Mouse (Mus musculus): ENCODE results near the gene Gm13889.

Gene Gm13889

DNA sequence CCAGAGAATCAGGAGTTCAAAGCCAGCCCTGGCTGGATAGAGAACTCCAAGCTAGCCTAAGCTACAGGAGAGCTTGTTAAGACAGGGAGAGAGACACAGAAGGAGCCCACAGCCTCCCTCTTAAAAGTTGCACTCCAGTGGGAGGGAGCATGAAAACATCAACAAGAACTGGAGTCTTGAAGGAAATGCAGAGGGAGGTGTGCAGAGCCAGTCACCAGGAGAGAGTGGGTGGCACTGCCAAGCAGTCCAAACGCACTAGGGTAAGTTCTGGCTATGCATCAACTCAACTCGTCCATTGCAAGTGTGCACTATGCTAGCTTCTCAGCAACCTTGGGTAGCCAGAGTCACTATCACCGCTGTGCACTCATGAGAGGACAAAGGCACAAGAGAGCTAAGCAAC lies 1.2 kb upstream of the Gm13889 start:
- in situ Hi-C loops (cut with MboI, MseI) = no loop called here

DNA sequence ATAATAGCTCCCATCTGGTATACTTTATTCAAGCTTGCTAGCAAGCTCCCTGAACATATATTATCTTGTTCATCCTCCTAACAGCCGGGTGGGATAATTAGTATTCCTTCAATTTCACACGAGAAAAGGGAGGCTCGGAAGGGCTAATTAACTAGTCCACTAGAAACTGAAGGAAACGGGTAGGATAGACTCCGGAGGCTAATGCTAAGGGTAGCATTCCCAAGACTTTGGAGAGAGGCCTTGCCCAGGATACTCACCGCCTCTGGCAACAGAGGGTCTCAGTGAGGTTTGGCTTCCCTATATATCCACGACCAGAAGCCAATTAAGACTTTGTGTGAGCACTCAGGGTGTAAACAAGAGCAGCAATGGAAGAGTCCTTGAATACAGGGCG lies 779 bp upstream of the Gm13889 start:
- in situ Hi-C loops (cut with MboI, MseI) = no loop called here

DNA sequence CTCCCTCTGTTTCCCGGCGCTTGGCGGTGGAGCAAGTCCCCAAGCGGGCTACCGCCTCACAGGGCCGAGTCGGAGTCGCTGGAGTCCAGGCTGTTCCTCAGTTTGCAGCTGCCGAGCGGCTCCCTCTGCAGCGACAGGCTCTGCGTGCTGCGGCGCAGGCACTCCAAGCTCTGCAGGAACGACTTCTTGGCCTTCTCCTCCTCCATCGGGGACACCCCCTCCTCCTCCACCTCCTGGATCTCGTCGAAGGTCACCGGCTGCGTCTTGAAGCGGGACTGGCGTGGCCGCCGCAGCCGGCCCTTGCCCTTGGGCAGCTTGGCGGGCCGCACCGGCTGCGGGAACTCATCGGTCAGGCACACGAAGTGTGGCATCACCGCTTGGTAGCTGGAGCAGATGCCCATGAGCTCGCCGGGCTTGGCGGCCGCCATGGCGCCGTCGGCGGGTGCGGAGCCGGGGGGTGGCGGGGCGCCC lies 635 bp downstream of the Gm13889 start:
- in situ Hi-C loops (cut with MboI, MseI) = no loop called here

DNA sequence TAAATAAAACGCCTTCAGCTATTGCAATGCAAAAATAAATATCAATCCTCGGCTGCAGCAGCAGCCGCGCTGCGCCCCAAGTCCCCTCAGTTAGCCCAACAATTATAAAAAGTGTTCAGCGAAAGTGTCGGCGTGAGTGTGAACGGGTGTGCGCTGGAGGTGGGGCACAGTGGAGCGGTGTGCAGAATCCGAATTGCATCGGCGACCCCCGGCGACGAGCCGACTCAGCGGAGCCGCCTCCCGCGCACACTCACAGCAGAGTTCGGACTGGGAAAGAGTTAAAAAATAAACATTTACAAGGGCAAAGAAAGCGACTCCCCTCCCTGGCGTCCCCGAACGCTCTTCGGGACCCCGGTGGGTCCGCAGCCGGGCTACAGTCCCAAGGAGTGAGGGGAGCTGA lies 1.1 kb downstream of the Gm13889 start:
- in situ Hi-C loops (cut with MboI, MseI) = no loop called here

DNA sequence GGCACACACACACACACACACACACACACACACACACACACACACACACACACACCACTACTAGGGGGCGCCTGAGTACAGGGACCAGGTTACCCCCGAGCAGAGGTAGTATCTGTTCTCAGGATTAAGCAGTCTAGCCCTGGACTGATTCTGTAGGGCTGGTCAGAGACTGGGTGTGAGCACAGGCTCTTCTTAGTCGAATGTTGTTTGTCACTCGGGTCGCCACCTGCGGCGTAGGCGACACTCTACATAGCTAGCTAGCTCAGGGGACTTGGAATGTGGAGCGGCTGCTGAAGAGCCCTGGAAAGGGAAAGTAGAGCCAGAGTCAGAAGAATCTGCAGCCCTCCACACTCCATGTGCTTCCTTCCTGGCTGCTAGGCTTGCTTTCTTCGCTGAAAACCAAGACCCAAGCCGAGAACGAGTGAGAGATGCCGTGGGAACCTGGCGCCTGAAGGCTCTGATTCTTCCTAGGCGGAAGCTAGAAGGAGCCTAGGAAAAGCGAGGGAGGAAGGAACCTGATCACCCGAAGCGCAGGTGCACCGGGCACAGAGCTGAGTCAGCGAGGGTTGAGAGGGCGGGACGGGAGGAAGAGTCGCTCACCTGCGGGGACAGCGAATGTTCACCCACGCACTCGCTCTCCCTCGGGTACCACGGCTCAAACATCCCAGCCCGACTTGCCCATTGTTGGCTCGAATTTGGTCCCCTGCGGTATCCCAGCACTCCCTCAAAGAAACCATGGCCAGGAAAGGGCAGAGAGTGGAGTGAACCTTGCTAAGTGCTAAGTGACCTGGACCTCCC lies 2.0 kb downstream of the Gm13889 start:
- in situ Hi-C loops (cut with MboI, MseI) = no loop called here

DNA sequence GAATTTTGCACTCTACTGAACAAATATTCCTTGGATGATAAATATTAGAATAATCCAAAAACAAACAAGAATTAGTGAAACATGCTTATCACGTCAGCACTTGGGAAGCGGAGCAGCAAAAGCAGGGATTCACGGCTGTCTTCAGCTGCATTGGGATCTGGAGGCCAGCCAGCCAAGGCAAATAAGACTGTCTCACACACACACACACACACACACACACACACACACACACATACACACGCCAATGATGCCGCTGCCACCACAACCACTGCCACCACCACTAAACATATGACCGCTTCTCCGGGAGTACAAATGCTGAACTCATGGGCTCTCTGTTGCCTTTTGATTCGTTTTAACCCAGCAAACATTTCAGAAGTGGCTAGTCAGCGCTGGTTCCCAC lies 3.3 kb downstream of the Gm13889 start:
- in situ Hi-C loops (cut with MboI, MseI) = no loop called here

DNA sequence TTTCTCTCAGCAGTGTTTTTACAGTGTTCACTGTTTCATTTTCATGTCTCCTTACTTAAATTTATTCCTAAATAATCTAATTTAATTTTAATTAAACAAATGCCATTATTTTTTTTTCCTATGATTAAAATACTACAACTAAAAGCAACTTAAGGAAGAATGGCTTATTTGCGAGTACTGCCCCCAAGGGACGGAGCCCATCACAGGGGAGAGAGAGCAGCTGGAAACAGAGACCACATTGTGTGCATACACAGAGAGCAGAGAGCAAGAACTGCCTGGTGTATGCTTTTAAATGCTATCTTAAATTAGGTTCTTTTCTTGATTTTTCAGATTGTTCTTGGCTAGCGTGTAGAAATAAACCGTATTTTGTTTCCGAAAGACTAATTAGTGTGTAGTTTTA lies 10.0 kb downstream of the Gm13889 start:
- in situ Hi-C loops (cut with MboI, MseI) = no loop called here

DNA sequence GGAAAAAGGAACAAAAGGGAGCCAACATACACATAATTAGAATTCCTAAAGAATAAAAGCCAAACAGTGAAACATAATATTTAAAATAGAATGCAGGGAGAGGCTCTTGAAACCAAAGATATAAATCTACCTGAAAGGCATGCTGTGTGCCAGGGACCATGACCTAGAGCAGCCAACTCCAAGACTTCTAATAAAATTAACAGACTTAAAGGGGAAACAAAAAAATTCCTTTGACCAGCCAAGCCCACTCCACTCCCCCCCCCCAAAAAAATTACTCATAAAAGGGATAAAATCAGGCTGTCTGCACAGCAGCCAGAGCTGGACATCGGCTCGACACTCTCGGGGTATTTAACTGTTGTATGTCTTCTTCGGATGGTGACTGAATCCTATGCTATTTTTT lies 12.1 kb downstream of the Gm13889 start:
- in situ Hi-C loops (cut with MboI, MseI) = no loop called here

DNA sequence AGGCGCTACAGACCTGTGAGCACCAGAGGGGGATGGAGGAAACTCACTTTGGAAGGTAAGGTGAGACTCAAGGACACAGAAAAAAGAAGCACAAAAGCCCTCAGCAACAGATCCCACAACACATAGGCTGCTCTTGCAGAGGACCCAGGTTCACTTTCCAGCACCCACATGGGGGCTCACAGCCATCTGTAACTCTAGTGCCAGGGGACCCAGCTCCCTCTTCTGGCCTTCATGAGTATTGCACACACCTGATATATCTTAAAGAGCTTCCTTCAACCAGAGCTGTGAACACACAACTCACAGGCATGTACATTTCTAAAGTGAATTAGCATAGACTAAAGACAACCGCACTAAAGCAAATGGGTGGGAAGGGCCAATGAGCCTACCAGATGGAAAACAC lies 12.9 kb downstream of the Gm13889 start:
- in situ Hi-C loops (cut with MboI, MseI) = no loop called here

DNA sequence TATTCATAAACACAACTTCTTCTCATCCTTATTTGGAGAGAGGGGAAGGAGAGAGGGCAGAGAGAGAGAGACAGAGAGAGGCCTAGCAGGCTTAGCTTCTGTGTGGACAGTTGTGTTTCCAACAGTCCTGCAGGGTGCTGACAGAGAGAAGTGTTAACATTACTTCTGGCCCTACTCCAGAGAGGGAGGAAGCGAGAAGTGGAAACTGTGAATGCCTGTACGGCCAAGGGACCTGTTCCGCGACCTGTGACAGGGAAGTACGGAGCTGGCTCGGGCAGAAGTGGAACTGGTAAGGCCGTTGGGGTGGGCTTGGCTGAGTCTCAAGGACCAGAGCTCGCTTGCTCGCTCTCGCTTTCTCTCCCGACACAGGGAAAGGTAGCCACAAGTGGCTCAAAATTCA lies 15.3 kb downstream of the Gm13889 start:
- in situ Hi-C loops (cut with MboI, MseI) = no loop called here

DNA sequence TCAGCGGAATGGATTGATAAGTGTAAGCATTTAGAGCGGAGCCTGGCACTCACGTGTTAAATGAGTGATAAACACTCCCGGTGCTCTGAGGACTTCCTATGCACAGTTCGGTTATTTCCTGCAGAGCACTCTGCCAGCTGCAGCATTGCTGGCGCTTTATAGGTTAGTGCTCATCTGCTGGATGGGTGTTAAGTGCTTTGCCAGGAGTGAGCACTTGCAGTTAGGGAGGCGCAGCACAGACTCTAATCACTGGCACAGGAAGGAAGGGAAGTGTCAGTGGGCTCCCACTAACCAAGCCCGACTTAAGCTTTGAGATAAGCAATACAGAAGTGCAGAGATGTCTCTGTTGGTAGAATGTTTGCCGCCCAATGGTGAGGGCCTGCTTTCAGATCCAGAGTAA lies 18.5 kb downstream of the Gm13889 start:
- in situ Hi-C loops (cut with MboI, MseI) = no loop called here

DNA sequence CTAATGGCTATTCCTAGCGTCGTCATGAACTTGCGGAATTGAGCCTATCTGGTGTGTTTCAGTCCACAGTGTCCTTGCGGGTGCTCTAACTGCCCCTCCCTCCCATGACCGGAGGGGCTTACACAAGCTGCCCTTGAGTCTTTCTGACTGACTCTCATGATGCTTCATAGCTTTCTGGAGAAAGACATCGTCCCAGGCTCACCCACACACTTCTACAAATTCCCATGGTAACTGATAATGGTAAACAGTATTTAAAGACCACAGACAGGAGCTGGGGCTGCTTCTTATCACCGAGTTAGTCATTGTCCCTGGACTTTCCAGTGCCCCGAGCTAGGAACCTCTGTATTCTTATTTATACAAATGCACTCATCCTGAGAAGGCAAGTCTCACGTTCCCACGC lies 28.1 kb downstream of the Gm13889 start:
- in situ Hi-C loops (cut with MboI, MseI) = no loop called here

DNA sequence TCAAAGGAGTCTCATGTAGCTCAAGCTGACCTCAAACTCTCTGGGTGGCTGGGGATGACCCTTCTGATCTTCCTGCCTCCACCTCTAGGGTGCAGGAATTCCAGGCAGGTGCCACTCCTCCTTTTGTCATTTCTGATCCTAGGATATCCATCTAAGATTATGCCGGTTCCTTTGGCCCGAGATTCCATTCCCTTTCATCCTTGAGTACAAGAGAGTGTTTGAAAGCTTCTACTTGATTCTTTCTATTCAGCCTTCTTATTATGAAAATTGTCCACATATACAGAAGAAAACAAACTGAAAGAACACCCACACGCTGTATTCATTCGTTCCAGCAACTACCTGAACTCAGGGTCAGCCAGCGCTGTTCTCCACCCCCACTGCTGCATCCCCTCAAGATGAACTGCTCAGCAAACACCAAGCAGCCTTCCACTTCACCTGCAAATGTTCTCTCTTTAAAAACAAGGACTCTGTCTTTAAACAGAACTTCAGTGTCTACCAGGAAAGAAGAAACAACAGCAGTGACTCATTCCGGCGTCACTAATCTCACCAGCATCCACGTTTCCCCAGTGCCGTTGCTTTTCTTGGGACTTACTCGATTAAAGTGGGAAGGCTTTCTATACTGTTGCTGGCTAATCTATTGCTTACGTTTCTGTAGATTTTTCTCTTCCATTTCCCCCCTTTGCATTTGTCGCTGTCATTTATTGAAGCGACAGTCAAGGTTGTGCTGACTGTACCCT lies 29.1 kb downstream of the Gm13889 start:
- in situ Hi-C loops (cut with MboI, MseI) = no loop called here

DNA sequence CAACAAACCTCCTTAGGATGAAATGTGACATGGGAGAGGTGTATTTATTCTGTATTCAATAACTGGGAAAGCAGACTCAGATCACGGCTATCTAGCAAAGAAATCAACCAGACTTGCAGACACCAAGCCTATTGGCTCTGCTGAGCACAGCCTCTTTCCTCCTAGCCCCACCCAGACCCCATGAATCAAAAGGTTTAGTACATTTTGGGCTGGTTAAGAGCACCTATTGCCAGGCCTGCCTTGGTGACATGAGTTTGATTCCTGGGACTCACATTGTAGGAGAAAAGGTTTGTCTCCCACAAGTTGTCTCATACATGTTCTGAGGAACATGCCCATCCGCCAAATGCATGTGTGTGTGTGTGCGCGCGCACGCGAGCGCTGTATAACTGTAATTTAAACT lies 30.9 kb downstream of the Gm13889 start:
- in situ Hi-C loops (cut with MboI, MseI) = no loop called here

DNA sequence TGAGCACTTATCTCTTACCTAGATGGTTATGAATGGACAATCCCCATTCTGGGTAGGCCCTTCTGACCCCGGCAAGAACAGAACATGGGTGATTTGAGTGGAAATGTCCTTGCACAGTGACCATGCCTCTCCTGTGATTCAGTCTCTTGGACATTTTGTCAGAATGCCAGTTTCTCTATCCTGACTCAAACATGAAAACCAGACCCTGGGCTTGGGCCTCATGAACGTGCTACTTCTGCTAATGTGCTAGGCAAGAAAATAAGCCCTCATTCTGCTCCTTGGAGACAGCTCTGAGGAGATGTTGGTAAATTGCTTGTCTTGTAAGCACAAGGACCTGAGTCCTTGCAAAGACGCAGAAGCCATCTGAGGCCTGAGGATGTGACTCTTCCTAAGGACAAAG lies 37.9 kb downstream of the Gm13889 start:
- in situ Hi-C loops (cut with MboI, MseI) = no loop called here

DNA sequence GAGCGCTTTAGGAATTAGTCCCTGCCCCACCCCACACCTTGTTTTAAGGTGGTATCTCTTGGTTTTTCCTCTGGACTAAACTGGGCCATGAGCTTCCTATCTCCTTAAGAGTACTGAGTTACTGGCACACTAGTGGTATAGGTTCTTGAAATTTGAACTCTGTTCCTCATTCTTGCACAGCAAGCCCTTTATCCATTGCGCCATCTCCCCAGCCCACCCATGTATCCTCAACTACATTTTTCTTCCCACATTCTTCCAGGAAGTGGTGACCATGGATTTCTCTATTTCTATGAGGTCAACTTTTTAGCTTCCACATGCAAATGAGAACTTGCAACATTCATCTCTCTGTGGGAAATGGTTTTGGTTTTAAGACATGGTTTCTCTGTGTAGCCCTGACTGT lies 43.4 kb downstream of the Gm13889 start:
- in situ Hi-C loops (cut with MboI, MseI) = no loop called here

DNA sequence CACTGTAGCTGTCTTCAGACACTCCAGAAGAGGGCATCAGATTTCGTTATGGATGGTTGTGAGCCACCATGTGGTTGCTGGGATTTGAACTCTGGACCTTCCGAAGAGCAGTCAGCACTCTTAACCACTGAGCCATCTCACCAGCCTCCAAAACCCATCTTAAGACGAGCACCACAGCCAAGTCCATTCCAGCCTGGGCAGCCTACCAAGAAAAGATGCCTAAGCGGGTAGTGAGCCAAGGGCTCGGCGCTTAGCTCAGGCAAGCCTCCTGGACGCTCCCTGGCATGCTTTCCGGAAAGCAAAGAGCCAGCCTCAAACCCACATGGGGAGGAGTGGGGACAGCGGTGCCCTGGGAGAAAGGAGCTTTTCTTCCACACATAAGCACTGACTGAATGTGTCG lies 45.1 kb downstream of the Gm13889 start:
- in situ Hi-C loops (cut with MboI, MseI) = no loop called here

DNA sequence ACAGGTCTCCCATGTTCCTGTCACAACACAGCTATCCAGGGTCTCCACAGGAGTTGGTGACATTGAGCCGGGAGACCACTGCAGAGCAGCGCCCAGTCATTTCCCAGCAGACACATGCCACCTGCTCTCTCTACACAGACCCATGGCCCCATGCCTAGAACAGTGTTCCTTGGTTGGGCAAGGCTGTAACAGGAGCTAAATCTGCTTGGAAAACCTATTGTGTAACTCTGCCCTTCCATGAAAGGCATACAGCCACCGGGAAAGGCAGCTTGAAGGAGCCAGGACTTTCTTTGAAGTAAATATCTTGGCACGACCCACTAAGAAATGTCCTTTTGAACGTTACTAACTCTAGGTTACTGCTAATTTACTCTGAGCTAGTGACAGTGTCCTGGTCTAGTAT lies 47.3 kb downstream of the Gm13889 start:
- in situ Hi-C loops (cut with MboI, MseI) = no loop called here

DNA sequence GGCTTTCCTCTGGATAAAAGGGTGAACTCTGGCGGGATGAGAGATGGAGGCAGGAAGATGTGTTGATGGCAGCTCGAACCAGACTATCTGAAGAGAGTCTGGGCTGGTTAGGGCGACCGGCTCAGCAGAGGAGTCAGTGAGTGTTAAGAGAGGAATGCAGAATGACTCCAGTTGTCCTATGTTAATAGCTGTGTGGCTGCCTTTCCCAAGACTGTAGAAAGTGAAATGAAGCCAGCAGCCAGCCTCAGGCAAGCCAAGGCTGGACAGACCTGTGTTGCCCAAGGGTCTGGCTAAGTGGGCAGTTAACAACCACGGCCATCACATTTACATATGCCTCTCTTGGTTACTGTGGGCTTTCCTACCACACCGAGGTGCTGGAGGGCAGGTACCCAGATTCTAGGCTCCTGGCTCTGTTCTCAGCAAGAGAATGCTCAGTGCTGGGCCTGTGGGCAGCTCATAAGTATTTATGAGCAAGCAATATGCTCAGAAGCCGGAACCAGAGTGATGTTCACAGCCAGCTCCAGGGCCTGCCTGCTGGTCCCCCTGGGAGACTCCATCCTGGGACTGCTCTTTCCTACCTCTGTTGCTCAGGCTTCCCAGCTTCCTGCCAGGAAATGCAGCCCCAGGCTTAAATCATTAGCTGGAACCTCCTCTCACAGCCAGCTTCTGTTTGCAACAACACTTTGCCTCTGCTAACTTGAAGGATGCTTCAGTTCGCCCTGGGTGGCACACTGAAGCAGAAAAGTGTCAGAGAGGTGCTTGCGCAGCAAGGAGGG lies 49.3 kb downstream of the Gm13889 start:
- in situ Hi-C loops (cut with MboI, MseI) = no loop called here

DNA sequence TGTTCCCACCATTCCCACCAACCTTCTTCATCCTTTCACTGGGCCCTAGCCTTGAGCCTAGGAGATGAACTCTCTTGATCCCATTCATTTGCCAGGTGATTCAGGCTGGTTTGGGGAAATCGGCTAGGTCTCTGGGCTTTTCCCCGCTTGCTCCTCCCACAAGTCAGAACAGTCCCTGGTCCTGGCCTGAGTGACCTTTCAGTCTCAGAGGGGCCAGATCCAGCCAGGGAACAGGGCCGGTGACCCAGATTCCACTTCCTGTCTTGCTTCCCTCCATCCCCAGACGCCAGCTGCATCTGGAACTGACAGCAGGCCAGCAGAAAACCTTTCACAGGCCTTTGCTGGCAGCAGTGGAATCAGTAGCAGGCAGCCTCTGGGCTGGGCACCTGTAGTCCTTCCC lies 50.7 kb downstream of the Gm13889 start:
- in situ Hi-C loops (cut with MboI, MseI) = no loop called here

Data from regulatory T cell (primary cell).